Mouse (Mus musculus) c-Kit-positive CD71-negative TER-119-negative erythroid progenitor cells, embryonic 14.5 days (primary cell): ENCODE measurements around the gene Slc44a4.
"Not testable (repeated sequence)": the region's sequence is repeated elsewhere in the genome, so short reads cannot be mapped to it uniquely, and the experiment has no call there.

Experiments used
- DNase-seq: peaks from one replicate; pipeline ENCODE4 v3.0.0-alpha.2; 2013; ENCODE audit warnings: low read depth

The Slc44a4 gene

GRCm38 (mm10) chr17:34962125-34962524, 47.9 kb downstream of the Slc44a4 start:
- no peak for DNase-seq

GRCm38 (mm10) chr17:34962841-34963240, 48.6 kb downstream of the Slc44a4 start:
- no peak for DNase-seq

GRCm38 (mm10) chr17:34964640-34965049, 50.4 kb downstream of the Slc44a4 start:
- no peak for DNase-seq

DNA sequence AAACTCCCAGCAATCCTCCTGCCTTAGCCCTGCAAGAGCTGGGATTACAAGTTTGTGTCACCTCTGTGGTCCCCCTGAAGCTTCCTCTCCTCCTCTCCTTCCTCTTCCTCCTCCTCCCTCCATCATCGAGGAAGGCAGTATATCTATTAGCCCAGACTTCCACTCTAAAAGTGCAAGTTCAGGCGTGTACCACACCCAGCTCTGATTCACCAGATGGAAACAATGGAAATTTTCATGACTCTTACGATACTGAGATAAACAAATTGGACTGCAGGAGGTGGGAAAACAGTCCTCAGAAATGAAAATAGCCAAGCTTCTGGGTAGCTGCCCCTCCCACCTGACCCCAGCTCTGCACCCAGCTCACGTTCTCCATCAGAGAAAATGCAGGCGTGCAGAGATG, 51.4 kb downstream of the Slc44a4 start:
- DNase-seq, result no peak

GRCm38 (mm10) chr17:34969822-34970221, 55.6 kb downstream of the Slc44a4 start, which contains the start of gene Gm20481:
Gene Gm20481, plus strand, starts transcription at chr17:34969912.
- DNase-seq, result not testable (repeated sequence)

DNA sequence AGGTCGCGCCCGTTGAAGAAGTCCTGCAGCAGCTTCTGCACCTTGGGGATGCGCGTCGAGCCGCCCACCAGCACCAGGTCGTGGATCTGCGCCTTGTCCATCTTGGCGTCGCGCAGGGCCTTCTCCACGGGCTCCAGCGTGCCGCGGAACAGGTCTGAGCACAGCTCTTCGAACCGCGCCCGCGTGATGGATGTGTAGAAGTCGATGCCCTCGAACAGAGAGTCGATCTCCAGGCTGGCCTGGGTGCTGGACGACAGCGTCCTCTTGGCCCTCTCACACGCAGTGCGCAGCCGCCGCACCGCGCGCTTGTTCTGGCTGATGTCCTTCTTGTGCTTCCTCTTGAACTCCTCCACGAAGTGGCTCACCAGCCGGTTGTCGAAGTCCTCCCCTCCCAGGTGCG, 56.6 kb downstream of the Slc44a4 start:
- not testable (repeated sequence) for DNase-seq

GRCm38 (mm10) chr17:34971694-34972068, 57.4 kb downstream of the Slc44a4 start:
- not testable (repeated sequence) for DNase-seq

GRCm38 (mm10) chr17:34972069-34972749, 57.9 kb downstream of the Slc44a4 start, which contains the start of the genes Hspa1a and Hspa1l:
Gene Hspa1a, minus strand, starts transcription at chr17:34972156.
Gene Hspa1l, plus strand, starts transcription at chr17:34972703.
- DNase-seq, result not testable (repeated sequence)

GRCm38 (mm10) chr17:34975581-34976492, 61.6 kb downstream of the Slc44a4 start:
- no peak for DNase-seq

GRCm38 (mm10) chr17:34977000-34977399, 62.7 kb downstream of the Slc44a4 start:
- no peak for DNase-seq

GRCm38 (mm10) chr17:34978239-34978638, 64.0 kb downstream of the Slc44a4 start:
- DNase-seq, result no peak

DNA sequence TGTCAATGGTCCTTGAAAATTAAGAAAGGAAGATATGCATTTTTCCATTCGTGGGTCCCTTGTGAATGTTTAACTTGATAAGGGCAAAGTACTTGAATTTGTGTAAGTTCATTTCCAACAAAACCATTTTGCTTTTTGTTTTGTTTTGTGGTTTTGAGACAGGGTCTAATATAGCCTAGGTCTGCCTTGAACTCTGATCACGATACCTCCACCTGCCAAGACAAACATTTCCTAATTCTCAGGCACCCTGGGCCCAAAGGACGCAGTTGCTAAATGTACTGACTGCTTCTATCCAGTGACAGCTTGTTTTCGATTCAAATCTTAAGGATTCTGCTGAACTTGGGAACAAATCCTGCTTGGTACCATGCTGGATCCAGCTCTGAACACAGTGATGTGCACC, 65.4 kb downstream of the Slc44a4 start:
- DNase-seq, result no peak
